Mouse (Mus musculus): ENCODE measurements around the gene Kcnj11. TPM values are rescaled to one million over a fixed set of nuclear protein-coding genes. Genes with fewer than 3 reads are reported as not detected.

Gene Kcnj11
- polyA plus RNA-seq, 1 experiment from 2014 or later, result 2.7 TPM

- Histone ChIP-seq H3K27ac (ENCODE audit: low read depth, low read length) (no peak overlapping the region), H3K4me2 (ENCODE audit: low read length) (peak overlapping the region; percentile 28)
- ATAC-seq, result no peak
Measured at GRCm38 (mm10) chr7:46098221-46098918, 2.2 kb downstream of the Kcnj11 start.

GRCm38 (mm10) chr7:46097319-46097783 is 3.2 kb downstream of the Kcnj11 start:
- peak overlapping the region; percentile 28 for H3K4me2 ChIP-seq (ENCODE audit: low read length)
- H3K27ac ChIP-seq (ENCODE audit: low read depth, low read length), result no peak overlapping the region
- H3K9me3 ChIP-seq (replicated peaks; ENCODE audit: control insufficient read depth, low read length), result no peaks in the 10 kb centered on the region
- H3K9ac ChIP-seq (ENCODE audit: low read length), result no peak overlapping the region; the same call in 1 of the 2 replicates
- no peak overlapping the region for H3K4me3 ChIP-seq (ENCODE audit: low read depth, low read length)
- WGBS, result 74% methylated on average over 4 of the region's 4 CpGs
- ATAC-seq (no peak), DNase-seq (ENCODE audit: low spot score) (no peak)
- H3K36me3 ChIP-seq (ENCODE audit: control insufficient read depth, insufficient read depth, low read length), result no peaks in the 10 kb centered on the region
- H3K27me3 ChIP-seq (replicated peaks; ENCODE audit: control insufficient read depth, insufficient read depth, low read length), result no peaks in the 10 kb centered on the region
- H3K4me1 ChIP-seq (ENCODE audit: control insufficient read depth, insufficient read depth, low read length), result peaks cover 2% of the 10 kb centered on the region; the same call in 1 of the 2 replicates

More at GRCm38 (mm10) chr7:46098221-46098918, 2.2 kb downstream of the Kcnj11 start:
- 0 out of 2 replicates have a peak overlapping the region, but pooled peaks have one; percentile 13 for H3K9ac ChIP-seq (ENCODE audit: low read length)
- WGBS, result 88% methylated on average over 19 of the region's 19 CpGs
- H3K4me1 ChIP-seq (ENCODE audit: control insufficient read depth, insufficient read depth, low read length), result peaks cover 5% of the 10 kb centered on the region; the same call in 1 of the 2 replicates
- no peaks in the 10 kb centered on the region for H3K36me3 ChIP-seq (ENCODE audit: control insufficient read depth, insufficient read depth, low read length)
- no peaks in the 10 kb centered on the region for H3K9me3 ChIP-seq (replicated peaks; ENCODE audit: control insufficient read depth, low read length)
- H3K27me3 ChIP-seq (replicated peaks; ENCODE audit: control insufficient read depth, insufficient read depth, low read length), result no peaks in the 10 kb centered on the region
- no peak for DNase-seq (ENCODE audit: low spot score)
- H3K4me3 ChIP-seq (ENCODE audit: low read depth, low read length), result no peak overlapping the region

- WGBS, result 3% methylated on average over 4 of the region's 4 CpGs
- H3K27me3 ChIP-seq (replicated peaks; ENCODE audit: control insufficient read depth, insufficient read depth, low read length), result no peaks in the 10 kb centered on the region
- H3K4me1 ChIP-seq (ENCODE audit: control insufficient read depth, insufficient read depth, low read length), result peaks cover 2% of the 10 kb centered on the region; the same call in 1 of the 2 replicates
- ATAC-seq (0 out of 2 replicates have a peak, but pooled peaks have one; percentile 26), DNase-seq (ENCODE audit: low spot score) (peak; percentile 89)
- H3K27ac ChIP-seq (ENCODE audit: low read depth, low read length), result no peak overlapping the region
- H3K4me2 ChIP-seq (ENCODE audit: low read length), result no peak overlapping the region
- H3K9me3 ChIP-seq (replicated peaks; ENCODE audit: control insufficient read depth, low read length), result no peaks in the 10 kb centered on the region
- no peak overlapping the region for H3K4me3 ChIP-seq (ENCODE audit: low read depth, low read length)
- no peaks in the 10 kb centered on the region for H3K36me3 ChIP-seq (ENCODE audit: control insufficient read depth, insufficient read depth, low read length)
- H3K9ac ChIP-seq (ENCODE audit: low read length), result no peak overlapping the region
Measured at GRCm38 (mm10) chr7:46096136-46096535, 4.4 kb downstream of the Kcnj11 start.

DNA sequence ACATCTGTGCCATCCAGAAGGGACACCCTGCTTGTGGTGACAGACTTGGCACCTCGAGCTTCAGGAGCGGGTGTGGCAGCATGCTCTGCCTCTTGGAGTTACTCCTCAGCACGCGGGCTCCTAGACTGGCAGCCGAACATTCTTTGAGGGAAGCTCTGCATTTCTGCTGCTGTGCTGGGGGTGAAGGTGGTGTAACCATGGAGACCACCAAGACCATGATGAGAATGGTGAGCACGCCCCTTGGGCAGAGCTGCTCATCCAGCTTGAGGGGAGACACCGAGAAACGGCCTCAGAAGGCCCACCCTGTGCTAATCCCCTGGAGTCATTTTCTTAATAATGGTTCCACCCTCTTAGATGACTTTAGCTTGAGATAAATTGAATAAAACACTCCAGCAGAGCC is 7.8 kb downstream of the Kcnj11 start:
- Histone ChIP-seq H3K4me3 (ENCODE audit: low read depth, low read length) (no peak overlapping the region), H3K9me3 (replicated peaks; ENCODE audit: control insufficient read depth, low read length) (no peaks in the 10 kb centered on the region; the same call in 1 of the 2 replicates), H3K4me2 (ENCODE audit: low read length) (no peak overlapping the region), H3K27ac (ENCODE audit: low read depth, low read length) (no peak overlapping the region), H3K27me3 (replicated peaks; ENCODE audit: control insufficient read depth, insufficient read depth, low read length) (no peaks in the 10 kb centered on the region), H3K9ac (ENCODE audit: low read length) (no peak overlapping the region), H3K36me3 (ENCODE audit: control insufficient read depth, insufficient read depth, low read length) (no peaks in the 10 kb centered on the region), H3K4me1 (ENCODE audit: control insufficient read depth, insufficient read depth, low read length) (no peaks in the 10 kb centered on the region)
- 22% methylated on average over 8 of the region's 8 CpGs for WGBS
- DNase-seq (ENCODE audit: low spot score) (no peak), ATAC-seq (no peak)

- H3K4me2 ChIP-seq (ENCODE audit: low read length), result no peak overlapping the region
- H3K4me1 ChIP-seq (ENCODE audit: control insufficient read depth, insufficient read depth, low read length), result no peaks in the 10 kb centered on the region
- H3K9me3 ChIP-seq (replicated peaks; ENCODE audit: control insufficient read depth, low read length), result no peaks in the 10 kb centered on the region; the same call in 1 of the 2 replicates
- H3K27ac ChIP-seq (ENCODE audit: low read depth, low read length), result no peak overlapping the region
- 93% methylated on average over 6 of the region's 6 CpGs for whole genome bisulfite sequencing
- H3K27me3 ChIP-seq (replicated peaks; ENCODE audit: control insufficient read depth, insufficient read depth, low read length), result no peaks in the 10 kb centered on the region
- no peak for DNase-seq (ENCODE audit: low spot score)
- H3K9ac ChIP-seq (ENCODE audit: low read length), result no peak overlapping the region
- no peak overlapping the region for H3K4me3 ChIP-seq (ENCODE audit: low read depth, low read length)
- H3K36me3 ChIP-seq (ENCODE audit: control insufficient read depth, insufficient read depth, low read length), result peaks cover 14% of the 10 kb centered on the region
- no peak for ATAC-seq
Measured at GRCm38 (mm10) chr7:46088241-46088640, 12.3 kb downstream of the Kcnj11 start.

DNA sequence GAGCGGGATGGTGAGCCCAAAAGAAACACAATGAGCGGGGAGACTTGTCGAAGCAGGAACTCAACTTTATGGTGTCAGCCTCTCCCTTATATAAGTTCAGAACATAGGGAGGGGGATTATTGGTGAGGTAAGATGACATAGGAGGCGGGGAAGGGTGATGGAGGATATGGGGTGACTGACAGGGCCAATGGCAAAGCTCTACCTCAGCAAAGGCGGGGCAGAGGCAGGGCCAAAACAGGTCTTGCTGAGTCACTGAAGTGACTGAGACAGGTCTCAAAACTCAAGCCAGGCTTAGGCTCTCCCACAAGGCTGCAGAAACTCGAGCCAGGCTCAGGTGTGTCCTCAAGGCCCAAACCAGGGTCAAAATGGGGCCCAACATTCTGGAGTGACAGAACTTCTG is 14.2 kb downstream of the Kcnj11 start:
- Histone ChIP-seq H3K4me2 (ENCODE audit: low read length) (no peak overlapping the region), H3K9me3 (replicated peaks; ENCODE audit: control insufficient read depth, low read length) (no peaks in the 10 kb centered on the region; the same call in 1 of the 2 replicates), H3K9ac (ENCODE audit: low read length) (no peak overlapping the region), H3K36me3 (ENCODE audit: control insufficient read depth, insufficient read depth, low read length) (peaks cover 33% of the 10 kb centered on the region), H3K27ac (ENCODE audit: low read depth, low read length) (no peak overlapping the region), H3K27me3 (replicated peaks; ENCODE audit: control insufficient read depth, insufficient read depth, low read length) (no peaks in the 10 kb centered on the region), H3K4me3 (ENCODE audit: low read depth, low read length) (no peak overlapping the region), H3K4me1 (ENCODE audit: control insufficient read depth, insufficient read depth, low read length) (no peaks in the 10 kb centered on the region)
- 88% methylated on average over 6 of the region's 6 CpGs for WGBS
- no peak for ATAC-seq
- DNase-seq (ENCODE audit: low spot score), result no peak

DNA sequence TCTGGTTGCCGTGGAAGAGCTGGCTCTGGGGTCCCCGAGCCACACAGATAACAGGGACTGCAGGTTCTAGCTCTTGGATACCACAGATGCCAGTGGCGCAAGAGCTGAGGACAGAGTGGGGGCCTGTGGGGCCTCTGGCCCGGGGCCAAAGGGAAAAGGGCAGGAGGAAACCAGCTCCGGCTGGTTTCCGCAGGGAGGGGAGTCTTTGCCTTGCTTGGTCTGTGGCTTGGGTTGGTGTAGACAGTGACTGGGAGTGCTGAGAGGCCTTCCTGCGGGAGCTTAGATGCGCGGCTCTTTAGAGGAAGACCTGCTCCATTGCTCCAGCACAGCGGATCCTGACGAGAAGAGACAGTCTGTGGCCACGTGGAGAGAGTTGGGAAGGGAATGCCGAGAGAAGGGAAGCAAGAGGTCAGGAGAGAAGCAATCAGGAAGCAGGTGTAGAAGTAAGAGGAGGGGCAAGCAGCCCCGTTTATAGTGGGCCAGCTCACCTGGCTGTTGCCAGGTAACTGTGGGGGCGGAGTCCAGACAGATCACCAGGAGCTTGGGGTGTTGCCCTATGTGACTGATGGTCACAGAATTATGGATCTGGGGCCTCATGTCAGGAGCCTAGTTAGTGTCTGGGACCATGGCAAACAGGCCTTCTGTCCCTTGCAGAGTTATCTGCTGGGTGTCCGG is 15.6 kb downstream of the Kcnj11 start:
- peaks cover 47% of the 10 kb centered on the region for H3K36me3 ChIP-seq (ENCODE audit: control insufficient read depth, insufficient read depth, low read length)
- no peaks in the 10 kb centered on the region for H3K4me1 ChIP-seq (ENCODE audit: control insufficient read depth, insufficient read depth, low read length)
- no peak for DNase-seq (ENCODE audit: low spot score)

DNA sequence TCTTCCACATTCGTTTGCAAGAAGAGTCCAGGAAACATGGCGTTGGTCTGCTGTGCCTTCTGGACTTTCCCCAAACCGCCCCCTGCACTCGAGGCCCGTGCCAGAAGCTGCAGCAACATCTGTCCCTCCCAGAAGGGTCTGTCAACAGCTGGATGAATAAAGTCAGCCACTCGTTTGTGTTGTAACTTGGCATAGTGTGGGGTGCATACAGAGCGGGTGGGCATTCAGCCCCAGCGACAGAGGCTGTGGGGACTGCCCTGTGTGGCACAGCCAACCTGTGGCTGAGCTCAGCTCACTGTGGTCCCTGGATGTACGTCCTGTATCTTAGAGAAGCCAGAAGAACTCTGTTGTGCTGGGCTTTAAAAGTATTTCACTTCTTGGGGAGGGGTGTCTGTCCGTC is 16.5 kb downstream of the Kcnj11 start:
- DNase-seq (ENCODE audit: low spot score) (no peak), ATAC-seq (no peak)
- H3K4me2 ChIP-seq (ENCODE audit: low read length), result no peak overlapping the region
- H3K27ac ChIP-seq (ENCODE audit: low read depth, low read length), result no peak overlapping the region
- no peak overlapping the region for H3K9ac ChIP-seq (ENCODE audit: low read length)
- 92% methylated on average over 10 of the region's 10 CpGs for WGBS
- H3K27me3 ChIP-seq (replicated peaks; ENCODE audit: control insufficient read depth, insufficient read depth, low read length), result no peaks in the 10 kb centered on the region
- peaks cover 56% of the 10 kb centered on the region for H3K36me3 ChIP-seq (ENCODE audit: control insufficient read depth, insufficient read depth, low read length)
- H3K4me1 ChIP-seq (ENCODE audit: control insufficient read depth, insufficient read depth, low read length), result no peaks in the 10 kb centered on the region
- H3K9me3 ChIP-seq (replicated peaks; ENCODE audit: control insufficient read depth, low read length), result no peaks in the 10 kb centered on the region; the same call in 1 of the 2 replicates
- H3K4me3 ChIP-seq (ENCODE audit: low read depth, low read length), result no peak overlapping the region

More for the DNA sequence above, 15.6 kb downstream of the Kcnj11 start:
- Histone ChIP-seq H3K4me2 (ENCODE audit: low read length) (no peak overlapping the region), H3K27me3 (replicated peaks; ENCODE audit: control insufficient read depth, insufficient read depth, low read length) (no peaks in the 10 kb centered on the region), H3K9me3 (replicated peaks; ENCODE audit: control insufficient read depth, low read length) (no peaks in the 10 kb centered on the region; the same call in 1 of the 2 replicates), H3K9ac (ENCODE audit: low read length) (no peak overlapping the region), H3K4me3 (ENCODE audit: low read depth, low read length) (no peak overlapping the region), H3K27ac (ENCODE audit: low read depth, low read length) (no peak overlapping the region)
- no peak for ATAC-seq
- WGBS, result 79% methylated on average over 16 of the region's 16 CpGs

- ATAC-seq (peak; percentile 88), DNase-seq (ENCODE audit: low spot score) (peak; percentile 76)
- H3K9ac ChIP-seq (ENCODE audit: low read length), result no peak overlapping the region
- no peaks in the 10 kb centered on the region for H3K27me3 ChIP-seq (replicated peaks; ENCODE audit: control insufficient read depth, insufficient read depth, low read length)
- no peak overlapping the region for H3K27ac ChIP-seq (ENCODE audit: low read depth, low read length)
- peaks cover 81% of the 10 kb centered on the region for H3K36me3 ChIP-seq (ENCODE audit: control insufficient read depth, insufficient read depth, low read length)
- H3K4me1 ChIP-seq (ENCODE audit: control insufficient read depth, insufficient read depth, low read length), result no peaks in the 10 kb centered on the region
- 58% methylated on average over 12 of the region's 12 CpGs for WGBS
- H3K9me3 ChIP-seq (replicated peaks; ENCODE audit: control insufficient read depth, low read length), result no peaks in the 10 kb centered on the region
- H3K4me3 ChIP-seq (ENCODE audit: low read depth, low read length), result no peak overlapping the region
- no peak overlapping the region for H3K4me2 ChIP-seq (ENCODE audit: low read length)
Measured at GRCm38 (mm10) chr7:46077675-46078074, 22.9 kb downstream of the Kcnj11 start.

Data from forebrain, embryonic 14.5 days (tissue).